Mouse (Mus musculus): Measurements from ENCODE around the gene Sult1b1. TPM values are rescaled to one million over a fixed set of nuclear protein-coding genes. Genes with fewer than 3 reads are reported as not detected.
"Not testable (repeated sequence)": the region's sequence is repeated elsewhere in the genome, so short reads cannot be mapped to it uniquely, and the experiment has no call there.

Sult1b1 gene
- polyA plus RNA-seq, 1 experiment from 2014 or later: not detected

DNA sequence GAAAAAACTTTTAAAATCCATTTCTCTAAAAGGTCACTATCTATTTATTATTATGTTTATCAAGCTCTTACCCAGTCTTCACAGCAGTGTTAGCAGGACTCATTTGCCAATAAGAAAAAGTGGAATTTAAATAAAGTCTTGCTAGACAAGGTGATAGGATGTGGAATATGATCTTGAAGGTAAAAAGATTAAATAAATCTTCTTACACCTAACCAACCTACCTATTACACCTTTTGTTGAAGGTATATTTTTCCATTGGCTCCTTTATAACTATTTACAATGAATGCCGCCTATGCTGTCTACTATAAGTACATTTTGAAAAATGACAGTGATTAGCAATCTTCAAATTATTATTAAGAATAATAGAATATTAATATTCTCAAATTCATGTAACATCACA, 47.2 kb downstream of the Sult1b1 start, which contains the start of gene Ugt2a1:
TSS of gene Ugt2a1 (minus strand) at position 101 of the 400 bp plus-strand sequence.
- no peak within 1 kb of the TSS for H3K27ac ChIP-seq (ENCODE audit: low read depth, low read length)
- ATAC-seq (no peak), DNase-seq (ENCODE audit: low spot score) (no peak)
- no peak within 1 kb of the TSS for H3K9ac ChIP-seq (ENCODE audit: low read length)
- WGBS: 93% methylated on average over 1 of the region's 1 CpGs
- no peaks in the 10 kb centered on the region for H3K27me3 ChIP-seq (replicated peaks; ENCODE audit: control insufficient read depth, insufficient read depth, low read length)
- H3K9me3 ChIP-seq (replicated peaks; ENCODE audit: control insufficient read depth, low read length): no peaks in the 10 kb centered on the region
- H3K4me2 ChIP-seq (ENCODE audit: low read length): no peak within 1 kb of the TSS
- H3K36me3 ChIP-seq (ENCODE audit: control insufficient read depth, insufficient read depth, low read length): no peaks in the 10 kb centered on the region
- H3K4me1 ChIP-seq (ENCODE audit: control insufficient read depth, insufficient read depth, low read length): no peaks in the 10 kb centered on the region
- no peak within 1 kb of the TSS for H3K4me3 ChIP-seq (ENCODE audit: low read depth, low read length)

DNA sequence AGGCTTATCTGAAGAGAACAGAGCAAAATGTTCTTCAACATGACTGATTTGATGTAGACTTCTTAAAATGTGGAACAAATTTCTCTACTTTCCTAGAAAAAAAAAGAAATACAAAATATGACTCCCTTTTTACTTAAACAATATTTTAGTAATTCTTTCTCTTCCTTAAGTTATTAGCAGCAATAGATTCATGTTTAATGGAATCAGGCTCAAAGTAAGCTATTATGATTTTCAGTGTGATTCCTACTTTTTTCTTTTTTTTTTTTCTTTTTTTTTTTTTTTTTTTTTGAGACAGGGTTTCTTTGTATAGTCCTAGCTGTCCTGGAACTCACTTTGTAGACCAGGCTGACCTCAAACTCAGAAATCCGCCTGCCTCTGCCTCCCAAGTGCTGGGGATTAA, 51.3 kb downstream of the Sult1b1 start, which contains the start of gene Gm43638:
TSS of gene Gm43638 (minus strand) at position 101 of the 400 bp plus-strand sequence.
- DNase-seq (ENCODE audit: low spot score): not testable (repeated sequence)

DNA sequence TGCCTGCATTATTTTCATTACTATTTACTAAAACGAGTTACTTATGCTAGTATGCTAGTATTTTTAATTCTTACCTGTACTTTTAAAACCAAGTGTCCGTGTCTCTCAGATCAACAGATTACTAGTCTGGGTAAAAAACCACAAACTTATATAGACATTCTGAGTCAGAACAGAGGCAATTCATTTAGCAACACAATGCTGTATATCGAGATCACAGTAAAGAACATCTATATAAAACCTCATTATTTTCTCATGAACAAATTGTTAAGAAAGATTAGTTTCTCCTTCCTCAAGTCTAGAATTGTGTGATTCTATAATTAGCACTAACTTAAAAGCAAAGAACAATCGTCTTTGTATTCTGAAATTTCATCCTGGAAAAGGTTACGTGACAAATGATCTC, 55.8 kb downstream of the Sult1b1 start, which contains the start of gene Ugt2a2:
TSS of gene Ugt2a2 (minus strand) at position 101 of the 400 bp plus-strand sequence.
- H3K9ac ChIP-seq (ENCODE audit: low read length): no peak within 1 kb of the TSS
- no peaks in the 10 kb centered on the region for H3K27me3 ChIP-seq (replicated peaks; ENCODE audit: control insufficient read depth, insufficient read depth, low read length)
- H3K36me3 ChIP-seq (ENCODE audit: control insufficient read depth, insufficient read depth, low read length): no peaks in the 10 kb centered on the region
- H3K4me2 ChIP-seq (ENCODE audit: low read length): no peak within 1 kb of the TSS
- DNase-seq (ENCODE audit: low spot score): no peak
- H3K4me1 ChIP-seq (ENCODE audit: control insufficient read depth, insufficient read depth, low read length): no peaks in the 10 kb centered on the region
- no peak for ATAC-seq
- H3K4me3 ChIP-seq (ENCODE audit: low read depth, low read length): no peak within 1 kb of the TSS
- 72% methylated on average over 5 of the region's 5 CpGs for WGBS
- H3K9me3 ChIP-seq (replicated peaks; ENCODE audit: control insufficient read depth, low read length): no peaks in the 10 kb centered on the region
- no peak within 1 kb of the TSS for H3K27ac ChIP-seq (ENCODE audit: low read depth, low read length)

More for the DNA sequence above, 51.3 kb downstream of the Sult1b1 start, which contains the start of gene Gm43638:
- WGBS: 81% methylated on average over 1 of the region's 1 CpGs
- H3K9ac ChIP-seq (ENCODE audit: low read length); H3K4me1 ChIP-seq (ENCODE audit: control insufficient read depth, insufficient read depth, low read length); H3K4me2 ChIP-seq (ENCODE audit: low read length); H3K9me3 ChIP-seq (replicated peaks; ENCODE audit: control insufficient read depth, low read length); H3K4me3 ChIP-seq (ENCODE audit: low read depth, low read length); H3K27me3 ChIP-seq (replicated peaks; ENCODE audit: control insufficient read depth, insufficient read depth, low read length); ATAC-seq; H3K36me3 ChIP-seq (ENCODE audit: control insufficient read depth, insufficient read depth, low read length); H3K27ac ChIP-seq (ENCODE audit: low read depth, low read length): not testable (repeated sequence)

Other genes with a start within 250 kb of the Sult1b1 start
- not detected in 2 replicates for gene Ugt2a3, start 201.0 kb downstream of the Sult1b1 start, polyA plus RNA-seq (2014; fragmentation: Nextera tagmentation; extraction: Ambion mirVana)
- gene Ugt2b38, start 114.0 kb downstream of the Sult1b1 start, polyA plus RNA-seq (2014; fragmentation: Nextera tagmentation; extraction: Ambion mirVana): not detected in 2 replicates
- gene Ugt2a2, start 55.9 kb downstream of the Sult1b1 start, polyA plus RNA-seq (2014; fragmentation: Nextera tagmentation; extraction: Ambion mirVana): not detected in 2 replicates
- gene Gm43638, start 51.4 kb downstream of the Sult1b1 start, polyA plus RNA-seq (2014; fragmentation: Nextera tagmentation; extraction: Ambion mirVana): not detected in 2 replicates
- gene Ugt2a1, start 47.3 kb downstream of the Sult1b1 start, polyA plus RNA-seq (2014; fragmentation: Nextera tagmentation; extraction: Ambion mirVana): not detected in 2 replicates
- gene Sult1d1, start 30.8 kb upstream of the Sult1b1 start, polyA plus RNA-seq (2014; fragmentation: Nextera tagmentation; extraction: Ambion mirVana): not detected in 2 replicates
- not detected in 2 replicates for gene Sult1e1, start 53.4 kb upstream of the Sult1b1 start, polyA plus RNA-seq (2014; fragmentation: Nextera tagmentation; extraction: Ambion mirVana)
- not detected in 2 replicates for gene Csn1s1, start 128.0 kb upstream of the Sult1b1 start, polyA plus RNA-seq (2014; fragmentation: Nextera tagmentation; extraction: Ambion mirVana)
- not detected in 2 replicates for gene Csn2, start 161.4 kb upstream of the Sult1b1 start, polyA plus RNA-seq (2014; fragmentation: Nextera tagmentation; extraction: Ambion mirVana)
- gene Csn1s2a, start 236.4 kb upstream of the Sult1b1 start, polyA plus RNA-seq (2014; fragmentation: Nextera tagmentation; extraction: Ambion mirVana): not detected in 2 replicates